Mouse (Mus musculus) kidney, adult 2 months (tissue): ENCODE measurements at regions not wholly inside any gene's neighbourhood (a gene's known extent, or its start where the extent isn't known, plus 50 kb on each side); places are given as distances from the start of the nearest gene placed in this dataset.

Experiments used
- DNase-seq: peaks from one replicate; pipeline ENCODE4 v3.0.0; 2021
- H3K27ac ChIP-seq: fragments of 200-500 bp; 2 replicates; pipeline ENCODE4 v1.5.1; 2012; ENCODE audit warnings: low read depth, low read length, control low read depth, inconsistent platforms; ENCODE audit not compliant: insufficient read depth
- H3K27me3 ChIP-seq: fragments of 200-500 bp; replicated peaks from 2 replicates; pipeline ENCODE4 v1.6.1; 2012; ENCODE audit warnings: mild to moderate bottlenecking, moderate library complexity, low read length, inconsistent platforms; ENCODE audit not compliant: control insufficient read depth, insufficient read depth
- H3K36me3 ChIP-seq: fragments of 200-500 bp; 2 replicates; pipeline ENCODE4 v1.6.1; 2012; ENCODE audit warnings: mild to moderate bottlenecking, moderate library complexity, low read length, inconsistent platforms; ENCODE audit not compliant: control insufficient read depth, insufficient read depth
- H3K4me1 ChIP-seq: fragments of 200-500 bp; 2 replicates; pipeline ENCODE4 v1.6.1; 2011; ENCODE audit warnings: low read length; ENCODE audit not compliant: control insufficient read depth, insufficient read depth
- H3K4me3 ChIP-seq: fragments of 200-500 bp; 2 replicates; pipeline ENCODE4 v1.5.1; 2011; ENCODE audit warnings: mild to moderate bottlenecking, low read depth, low read length, control low read depth; ENCODE audit not compliant: insufficient read depth
- CTCF ChIP-seq: fragments of 200-500 bp; conservative IDR thresholded peaks from 2 replicates; pipeline ENCODE4 v1.5.1; 2011; ENCODE audit warnings: low read depth, mild to moderate bottlenecking, control low read depth, low read length, moderate library complexity, mixed read lengths; ENCODE audit not compliant: insufficient read depth, insufficient read length
- POLR2A ChIP-seq: fragments of 200-500 bp; IDR thresholded peaks from one replicate; pipeline ENCODE4 v1.6.1; 2011; ENCODE audit warnings: low read depth, low read length, control low read depth
- WGBS: fragments of 180-500 bp; shearing (Covaris S2); methylation state at CpG from one replicate; pipeline ENCODE4 v1.1.7; 2018; 5-methylcytosine and 5-hydroxymethylcytosine counted together

DNA sequence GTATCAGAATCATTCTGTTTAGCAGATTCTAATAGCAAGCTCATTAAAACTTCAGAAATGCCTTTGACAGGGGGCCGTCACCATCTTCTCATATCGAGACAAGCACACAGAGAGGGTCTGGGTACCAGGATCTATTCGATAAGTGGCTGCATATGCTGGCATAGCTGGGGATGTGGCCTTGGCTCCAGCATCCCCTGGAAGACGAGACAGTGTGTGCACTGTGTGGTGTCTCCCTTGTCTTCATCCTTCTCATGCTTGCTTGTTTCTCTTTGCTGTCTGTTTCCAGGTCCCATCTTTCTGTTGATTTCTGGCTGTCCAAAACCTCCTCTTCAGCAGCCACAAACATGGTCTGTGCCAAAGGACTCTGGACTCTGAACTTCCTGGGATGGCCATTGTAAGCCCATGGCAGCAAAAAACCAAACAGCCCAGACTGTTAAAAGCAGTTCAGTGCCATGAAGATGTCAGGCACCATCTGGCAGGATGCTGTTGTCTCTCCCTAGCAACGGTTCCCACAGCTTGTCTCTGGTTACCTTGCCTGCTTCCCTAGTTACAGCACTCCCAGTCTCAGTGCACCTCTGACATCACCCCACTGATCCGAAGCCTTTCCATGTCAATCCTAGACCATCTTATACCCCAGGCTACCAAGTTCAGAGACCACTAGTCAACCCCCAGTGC lies 56.5 kb downstream of the Kctd12 start:
- Histone ChIP-seq H3K4me1 (no peaks in the 10 kb centered on the region), H3K36me3 (no peaks in the 10 kb centered on the region), H3K27me3 (no peaks in the 10 kb centered on the region; the same call in 1 of the 2 replicates)

DNA sequence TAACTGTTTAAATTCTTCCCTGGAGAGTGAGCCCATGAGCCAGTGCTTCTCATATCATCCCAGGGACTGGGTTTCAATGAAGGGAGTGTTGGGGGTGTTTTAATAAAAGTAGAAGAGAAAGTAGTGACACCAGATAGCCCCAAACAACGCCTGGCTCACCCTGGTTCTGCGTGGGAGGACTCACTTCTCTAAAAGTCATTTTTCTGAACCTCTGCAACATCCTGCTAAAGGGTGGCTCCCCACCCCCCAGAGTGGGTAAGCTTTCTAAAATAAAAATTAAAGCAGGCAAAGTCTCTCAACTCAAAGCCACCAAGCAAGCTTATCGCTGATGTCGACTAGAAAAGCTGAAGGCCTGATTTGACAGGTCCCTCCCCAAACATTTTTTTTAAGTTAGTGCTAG lies 57.8 kb downstream of the Kctd12 start:
- Histone ChIP-seq H3K4me1 (no peaks in the 10 kb centered on the region), H3K27me3 (no peaks in the 10 kb centered on the region; the same call in 1 of the 2 replicates), H3K4me3 (no peak overlapping the region), H3K27ac (no peak overlapping the region), H3K36me3 (no peaks in the 10 kb centered on the region)
- no peak for TF ChIP-seq POLR2A
- TF ChIP-seq CTCF, result no peak
- WGBS, result 69% methylated on average over 4 of the region's 4 CpGs
- no peak for DNase-seq

More for the DNA sequence above, 56.5 kb downstream of the Kctd12 start:
- TF ChIP-seq POLR2A, result no peak
- TF ChIP-seq CTCF, result no peak
- Histone ChIP-seq H3K4me3 (no peak overlapping the region), H3K27ac (no peak overlapping the region)
- WGBS, result 73% methylated on average over 6 of the region's 6 CpGs
- peak; percentile 41 for DNase-seq

DNA sequence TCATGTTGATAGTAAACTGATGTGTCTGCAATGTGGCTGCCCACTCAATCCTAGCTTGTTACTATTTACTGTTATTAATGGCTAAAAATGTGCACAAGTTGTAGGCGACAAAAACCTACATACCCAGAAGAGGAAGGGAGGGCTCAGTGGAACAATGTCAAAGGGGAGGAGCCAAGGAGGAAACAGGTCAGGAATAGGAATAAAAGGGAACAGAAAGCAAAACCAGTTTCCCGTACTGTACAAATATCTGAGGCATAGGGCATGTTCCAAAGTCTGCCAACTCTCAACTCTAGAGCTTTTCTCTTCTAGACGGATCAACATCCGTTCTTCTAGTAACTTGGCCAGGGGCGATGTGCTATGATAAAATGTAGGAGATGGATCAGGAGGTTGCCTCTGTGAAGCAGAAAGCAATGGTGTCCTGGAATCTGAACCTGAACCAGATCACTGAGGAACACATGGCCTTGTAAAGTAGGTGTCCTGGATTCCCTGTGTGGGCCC lies 59.9 kb downstream of the Kctd12 start:
- peak; percentile 45 for DNase-seq
- Histone ChIP-seq H3K36me3 (no peaks in the 10 kb centered on the region), H3K27ac (peak overlapping the region; percentile 65; the same call in 1 of the 2 replicates), H3K4me1 (no peaks in the 10 kb centered on the region), H3K27me3 (no peaks in the 10 kb centered on the region; the same call in 1 of the 2 replicates), H3K4me3 (no peak overlapping the region)
- TF ChIP-seq CTCF (no peak), POLR2A (no peak)
- 65% methylated on average over 5 of the region's 5 CpGs for WGBS

DNA sequence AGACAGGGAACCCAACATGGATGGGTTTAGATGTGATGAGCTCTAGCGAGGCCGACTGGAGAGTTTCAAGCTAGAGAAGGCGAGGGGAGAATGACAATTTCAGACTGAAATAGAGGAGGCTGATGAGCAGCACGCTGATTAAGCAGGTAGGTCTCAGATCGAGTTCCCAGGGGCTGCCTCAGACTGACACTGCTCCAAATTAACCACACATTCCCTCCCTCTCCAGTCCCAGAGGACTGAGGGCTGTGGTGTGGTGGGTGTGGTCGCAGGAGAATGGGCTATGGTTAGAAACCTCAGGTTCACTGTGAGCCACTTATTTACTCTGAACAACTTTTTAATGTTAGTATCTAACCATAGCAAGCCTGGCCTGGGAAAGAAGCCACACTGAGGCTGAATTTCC lies 62.0 kb downstream of the Kctd12 start:
- no peaks in the 10 kb centered on the region for H3K36me3 ChIP-seq
- 76% methylated on average over 6 of the region's 6 CpGs for WGBS
- no peak overlapping the region for H3K27ac ChIP-seq
- H3K27me3 ChIP-seq, result no peaks in the 10 kb centered on the region
- H3K4me3 ChIP-seq, result no peak overlapping the region
- no peaks in the 10 kb centered on the region for H3K4me1 ChIP-seq
- TF ChIP-seq CTCF (no peak), POLR2A (no peak)
- no peak for DNase-seq

DNA sequence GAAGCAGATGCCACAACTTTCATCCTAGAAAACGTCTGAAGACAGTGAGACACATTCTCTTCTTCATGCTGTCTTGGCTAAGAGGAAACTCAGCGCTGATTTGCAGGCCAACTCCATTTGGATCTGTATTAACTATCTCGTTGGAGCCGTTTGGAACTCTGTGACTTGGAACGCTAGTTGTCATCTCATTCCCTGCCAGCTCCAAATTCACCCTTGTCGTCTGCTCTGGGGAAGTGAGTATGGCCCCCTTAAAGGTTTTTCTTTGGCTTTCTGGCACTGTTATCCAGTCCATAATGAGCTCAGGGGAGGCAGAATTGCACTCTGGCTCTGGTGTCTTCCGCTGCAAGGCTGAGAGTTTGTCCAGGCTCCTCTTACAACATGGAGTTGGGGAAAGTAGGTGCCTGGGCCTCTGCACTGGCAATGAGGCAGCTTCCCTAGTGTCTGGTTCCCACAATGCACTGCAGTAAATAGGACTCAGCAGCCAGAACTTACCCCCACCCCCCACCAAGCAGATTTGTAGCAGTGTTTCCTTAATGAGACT lies 63.1 kb downstream of the Kctd12 start:
- WGBS, result 82% methylated on average over 7 of the region's 7 CpGs
- H3K27me3 ChIP-seq, result no peaks in the 10 kb centered on the region

DNA sequence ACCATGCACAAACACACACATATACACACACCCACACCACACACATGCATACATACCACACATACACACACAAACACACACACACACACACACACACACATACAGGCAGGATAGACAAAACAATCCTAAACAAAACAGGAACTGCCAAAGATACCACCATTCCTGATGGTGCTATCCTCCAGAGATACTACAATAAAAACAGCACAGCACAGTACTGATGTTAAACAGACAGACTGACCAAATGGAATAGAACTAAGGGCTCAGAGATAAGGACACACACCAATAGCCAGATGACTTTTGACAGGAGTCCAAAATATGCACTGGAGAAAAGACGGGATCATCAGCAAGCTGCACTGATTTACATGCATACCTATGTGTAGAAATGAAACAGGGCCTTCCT lies 64.5 kb downstream of the Kctd12 start:
- H3K27me3 ChIP-seq, result no peaks in the 10 kb centered on the region
- WGBS, result 67% methylated on average over 1 of the region's 1 CpGs
- no peak overlapping the region for H3K27ac ChIP-seq
- H3K4me3 ChIP-seq, result no peak overlapping the region
- TF ChIP-seq POLR2A (no peak), CTCF (no peak)
- DNase-seq, result no peak
- H3K4me1 ChIP-seq, result no peaks in the 10 kb centered on the region
- no peaks in the 10 kb centered on the region for H3K36me3 ChIP-seq

More for the DNA sequence above, 63.1 kb downstream of the Kctd12 start:
- TF ChIP-seq POLR2A, result no peak
- TF ChIP-seq CTCF, result no peak
- Histone ChIP-seq H3K4me1 (no peaks in the 10 kb centered on the region), H3K27ac (no peak overlapping the region), H3K4me3 (no peak overlapping the region), H3K36me3 (no peaks in the 10 kb centered on the region)
- DNase-seq, result no peak

DNA sequence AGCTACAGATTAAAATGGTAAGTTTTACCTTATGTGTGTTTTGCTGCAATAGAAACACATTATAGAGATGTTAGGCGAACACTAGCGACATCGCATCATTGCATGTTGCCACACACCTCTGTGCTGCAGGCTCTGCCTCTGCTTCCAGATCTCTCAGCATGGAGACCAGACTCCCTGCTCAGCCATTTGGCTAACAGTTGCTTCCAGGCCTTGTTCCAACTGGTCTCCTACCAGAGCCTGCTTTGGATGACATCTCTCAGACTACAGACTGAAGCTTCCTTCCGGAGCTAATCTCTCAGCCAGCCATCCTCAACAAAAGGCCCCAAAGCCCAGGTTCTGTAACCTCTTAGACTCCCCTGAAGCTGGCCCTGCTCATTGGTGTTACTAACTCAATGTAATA lies 66.5 kb downstream of the Kctd12 start:
- Histone ChIP-seq H3K4me1 (no peaks in the 10 kb centered on the region), H3K4me3 (no peak overlapping the region), H3K36me3 (no peaks in the 10 kb centered on the region), H3K27me3 (no peaks in the 10 kb centered on the region), H3K27ac (no peak overlapping the region)
- TF ChIP-seq CTCF (no peak), POLR2A (no peak)
- no peak for DNase-seq
- WGBS, result 89% methylated on average over 4 of the region's 4 CpGs
